Mouse (Mus musculus) MEL (cell line): Measurements from ENCODE around the gene Ckap2l.

Experiments
- BHLHE40 ChIP-seq: IDR thresholded peaks from 2 replicates; pipeline ENCODE4 v1.6.1; 2012; ENCODE audit warnings: low read depth, mild to moderate bottlenecking, inconsistent platforms, low read length, improper control_type of control experiment, borderline replicate concordance
- CTCF ChIP-seq, 3 experiments: IDR thresholded peaks in 2 of 3; conservative IDR thresholded peaks in 1 of 3; 2 replicates each; pipeline ENCODE4 v1.5.1; 2011 to 2012; ENCODE audit warnings: low read length in 3 of 3, low read depth in 2 of 3, mild to moderate bottlenecking in 2 of 3, improper control_type of control experiment in 1 of 3, inconsistent platforms in 1 of 3, mixed read lengths in 1 of 3, moderate library complexity in 1 of 3; ENCODE audit not compliant: control insufficient read depth in 1 of 3, insufficient read depth in 1 of 3, poor library complexity in 1 of 3, severe bottlenecking in 1 of 3
- ELF1 ChIP-seq: IDR thresholded peaks from 2 replicates; pipeline ENCODE4 v1.6.1; 2014; ENCODE audit warnings: low read depth, mild to moderate bottlenecking, inconsistent platforms, low read length, improper control_type of control experiment, moderate library complexity
- EP300 ChIP-seq, 2 experiments: IDR thresholded peaks; 2 replicates each; pipeline ENCODE4 v1.6.1; 2011; ENCODE audit warnings: improper control_type of control experiment in 2 of 2, low read length in 2 of 2, low read depth in 1 of 2, mild to moderate bottlenecking in 1 of 2
- GATA1 ChIP-seq: IDR thresholded peaks from 2 replicates; pipeline ENCODE4 v1.6.1; 2011; ENCODE audit warnings: low read depth, low read length, improper control_type of control experiment
- KAT2A ChIP-seq: conservative IDR thresholded peaks from 2 replicates; pipeline ENCODE4 v1.6.1; 2012; ENCODE audit warnings: low read depth, low read length, improper control_type of control experiment, inconsistent platforms
- NRF1 ChIP-seq: IDR thresholded peaks from 2 replicates; pipeline ENCODE4 v1.6.1; 2014; ENCODE audit warnings: low read depth, mild to moderate bottlenecking, inconsistent platforms, low read length, improper control_type of control experiment, moderate library complexity; ENCODE audit not compliant: poor library complexity, insufficient read depth, severe bottlenecking
- POLR2A ChIP-seq, 2 experiments: IDR thresholded peaks; 2 replicates each; pipeline ENCODE4 v1.6.1; 2011 to 2012; ENCODE audit warnings: low read length in 2 of 2, mild to moderate bottlenecking in 2 of 2, control low read depth in 1 of 2, improper control_type of control experiment in 1 of 2, low read depth in 1 of 2, moderate library complexity in 1 of 2; ENCODE audit not compliant: control insufficient read depth in 1 of 2, insufficient read depth in 1 of 2, poor library complexity in 1 of 2
- POLR2AphosphoS5 ChIP-seq: IDR thresholded peaks from 2 replicates; pipeline ENCODE4 v1.6.1; 2012; ENCODE audit warnings: low read depth, borderline replicate concordance, mild to moderate bottlenecking, inconsistent platforms, low read length, moderate library complexity, mixed read lengths
- RCOR1 ChIP-seq: IDR thresholded peaks from 2 replicates; pipeline ENCODE4 v1.6.1; 2012; ENCODE audit warnings: low read depth, mild to moderate bottlenecking, inconsistent platforms, low read length, improper control_type of control experiment
- TCF12 ChIP-seq: IDR thresholded peaks from 2 replicates; pipeline ENCODE4 v1.6.1; 2014; ENCODE audit warnings: low read depth, mild to moderate bottlenecking, inconsistent platforms, low read length, improper control_type of control experiment, moderate library complexity
- ZKSCAN1 ChIP-seq: IDR thresholded peaks from 2 replicates; pipeline ENCODE4 v1.6.1; 2012; ENCODE audit warnings: low read depth, mild to moderate bottlenecking, inconsistent platforms, low read length, improper control_type of control experiment, moderate library complexity
- ZMIZ1 ChIP-seq: IDR thresholded peaks from 2 replicates; pipeline ENCODE4 v1.6.1; 2012; ENCODE audit warnings: low read depth, mild to moderate bottlenecking, inconsistent platforms, low read length, improper control_type of control experiment, moderate library complexity

DNA sequence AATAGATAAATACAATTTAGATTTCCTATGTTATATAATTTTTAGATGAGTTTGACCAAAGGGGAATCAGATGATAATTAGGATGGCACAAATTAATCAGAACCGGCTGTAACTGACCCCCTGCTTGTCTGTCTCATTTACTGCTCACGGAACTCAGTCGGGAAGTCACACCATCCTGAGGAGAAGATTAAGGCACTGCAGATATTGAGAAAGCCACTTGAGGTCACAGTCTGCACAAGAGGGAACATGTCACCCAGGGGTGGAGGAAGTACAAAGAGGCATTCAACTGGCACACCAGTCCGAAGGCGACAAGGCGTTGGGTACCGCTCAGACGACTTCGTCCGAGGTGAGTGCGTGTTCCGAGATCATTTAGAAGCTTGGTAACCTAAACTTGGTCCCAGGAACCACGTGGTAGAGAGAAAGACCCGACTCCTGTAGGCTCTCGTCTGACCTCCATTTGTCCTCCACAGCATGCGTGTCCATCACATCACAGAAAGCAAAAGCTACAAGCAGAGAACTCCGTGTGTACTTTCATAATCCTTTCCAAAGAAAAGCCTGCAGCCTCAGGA, 71.7 kb downstream of the Ckap2l start:
- TF ChIP-seq POLR2A (IDR thresholded peaks at IDR 0.05; ENCODE audit: control insufficient read depth in 1 of 2, insufficient read depth in 1 of 2, low read depth in 1 of 2, low read length in 2 of 2, poor library complexity in 1 of 2) (peak in 1 of 2 experiments; percentile 50; a peak in 1 of 4 replicates), KAT2A (no peak), EP300 (IDR thresholded peaks at IDR 0.05; ENCODE audit: low read depth in 1 of 2, low read length in 2 of 2) (peak in 1 of 2 experiments; percentile 59; a peak in 3 of 4 replicates), ELF1 (peak; percentile 41; the same call in 1 of the 2 replicates), NRF1 (no peak), POLR2AphosphoS5 (no peak), GATA1 (no peak), ZKSCAN1 (no peak), RCOR1 (0 out of 2 replicates have a peak, but pooled peaks have one; percentile 13), BHLHE40 (no peak), CTCF (IDR thresholded peaks at IDR 0.05 in 2 of 3, conservative IDR thresholded peaks at IDR 0.05 in 1 of 3; ENCODE audit: control insufficient read depth in 1 of 3, insufficient read depth in 1 of 3, low read depth in 2 of 3, low read length in 3 of 3, poor library complexity in 1 of 3, severe bottlenecking in 1 of 3) (0 out of 6 replicates have a peak, but pooled peaks of 1 of the 3 experiments have one; percentile 2), TCF12 (peak; percentile 40; the same call in 1 of the 2 replicates), ZMIZ1 (no peak)
